Mouse (Mus musculus) embryonic fibroblast, embryonic 13.5 days (primary cell): ENCODE data around the gene D130043K22Rik.

ENCODE experiments used
- CTCF ChIP-seq: IDR thresholded peaks from 2 replicates; pipeline ENCODE4 v1.5.1; 2011; ENCODE audit warnings: mild to moderate bottlenecking, control low read depth, low read length, moderate library complexity, borderline replicate concordance; ENCODE audit not compliant: insufficient read depth
- POLR2A ChIP-seq: IDR thresholded peaks from 2 replicates; pipeline ENCODE4 v1.6.1; 2011; ENCODE audit warnings: low read depth, mild to moderate bottlenecking, control low read depth, low read length, moderate library complexity

- no peak for TF ChIP-seq POLR2A
- TF ChIP-seq CTCF = no peak
Measured at GRCm38 (mm10) chr13:24868233-24868632, 23.3 kb downstream of the D130043K22Rik start.
